Mouse (Mus musculus) megakaryocyte, embryonic 14.5 days (primary cell): ENCODE results near the gene Mxra8.

Experiments used
- FLI1 ChIP-seq: IDR thresholded peaks from 2 replicates; pipeline ENCODE4 v1.6.1; 2012; ENCODE audit warnings: low read length, inconsistent platforms, mixed read lengths
- GATA1 ChIP-seq: IDR thresholded peaks from 3 replicates; pipeline ENCODE4 v1.6.1; 2012; ENCODE audit warnings: mixed read lengths, low read length, inconsistent platforms, borderline replicate concordance

DNA sequence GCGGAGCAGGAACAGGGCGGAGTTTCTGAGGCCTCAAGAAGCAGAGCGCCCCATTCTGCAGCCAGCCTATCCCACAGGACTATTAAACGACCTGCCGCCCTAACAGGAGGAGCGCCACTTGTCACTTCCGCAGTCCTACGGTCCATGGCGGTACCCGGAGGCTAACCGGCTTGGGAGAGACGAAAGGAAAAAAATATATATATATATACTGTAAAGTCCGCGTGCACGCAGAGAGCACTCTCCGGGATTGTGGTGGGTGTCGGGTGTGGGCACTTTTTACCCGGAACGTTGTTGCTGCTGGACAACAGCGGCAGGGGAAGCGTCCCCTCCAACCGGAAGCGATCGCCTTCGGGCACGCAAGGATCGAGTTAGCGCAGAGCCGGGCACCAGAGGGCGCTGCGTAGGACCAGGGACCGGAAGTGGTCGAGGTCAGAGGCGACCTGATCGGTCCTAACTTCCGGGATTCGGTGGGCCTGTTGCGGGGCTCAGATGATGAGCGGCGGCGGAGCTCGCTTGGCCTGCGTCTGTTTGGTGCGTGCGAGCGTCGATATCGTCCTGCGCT, 8.2 kb upstream of the Mxra8 start, which contains the start of gene Aurkaip1:
- no peak for TF ChIP-seq GATA1
- peak; percentile 96 for TF ChIP-seq FLI1
